Mouse (Mus musculus) adrenal gland, adult 8-10 months (tissue): ENCODE results near the gene Dynlt1c. TPM values are rescaled to one million over a fixed set of nuclear protein-coding genes. Genes with fewer than 3 reads are reported as not detected.
"Not testable (repeated sequence)": the region's sequence is repeated elsewhere in the genome, so short reads cannot be mapped to it uniquely, and the experiment has no call there.

ENCODE experiments used
- DNase-seq: peaks from one replicate; pipeline ENCODE4 v3.0.0; 2022
- total RNA-seq, 4 experiments: library from RNA; stranded (reverse); gene quantifications; 2 replicates each; pipeline ENCODE4 v1.2.4; 2022

The Dynlt1c gene
- total RNA-seq, 4 experiments from 2014 or later = 5.6 to 23.8 (median 12.6) TPM

- DNase-seq = not testable (repeated sequence)
Observed at GRCm38 (mm10) chr17:6620035-6620434, 18.6 kb downstream of the Dynlt1c start.

GRCm38 (mm10) chr17:6620730-6621451, 19.4 kb downstream of the Dynlt1c start:
- not testable (repeated sequence) for DNase-seq

GRCm38 (mm10) chr17:6621976-6622375, 20.5 kb downstream of the Dynlt1c start:
- DNase-seq = not testable (repeated sequence)

- not testable (repeated sequence) for DNase-seq
Observed at GRCm38 (mm10) chr17:6624926-6625558, 23.6 kb downstream of the Dynlt1c start.

GRCm38 (mm10) chr17:6630398-6630797, 28.9 kb downstream of the Dynlt1c start:
- DNase-seq = not testable (repeated sequence)

- not testable (repeated sequence) for DNase-seq
Observed at GRCm38 (mm10) chr17:6632850-6633249, 31.4 kb downstream of the Dynlt1c start.

GRCm38 (mm10) chr17:6635781-6636180, 34.3 kb downstream of the Dynlt1c start:
- not testable (repeated sequence) for DNase-seq

GRCm38 (mm10) chr17:6636861-6637260, 35.4 kb downstream of the Dynlt1c start:
- DNase-seq = no peak

- not testable (repeated sequence) for DNase-seq
Observed at GRCm38 (mm10) chr17:6637434-6637833, 36.0 kb downstream of the Dynlt1c start.

GRCm38 (mm10) chr17:6638444-6638843, 37.0 kb downstream of the Dynlt1c start:
- not testable (repeated sequence) for DNase-seq

- not testable (repeated sequence) for DNase-seq
Observed at GRCm38 (mm10) chr17:6639486-6639885, 38.0 kb downstream of the Dynlt1c start.

GRCm38 (mm10) chr17:6640044-6640637, 38.7 kb downstream of the Dynlt1c start:
- DNase-seq = not testable (repeated sequence)

- not testable (repeated sequence) for DNase-seq
Observed at GRCm38 (mm10) chr17:6640771-6641429, 39.4 kb downstream of the Dynlt1c start.

- not testable (repeated sequence) for DNase-seq
Observed at GRCm38 (mm10) chr17:6644210-6644609, 42.7 kb downstream of the Dynlt1c start.

GRCm38 (mm10) chr17:6644673-6645072, 43.2 kb downstream of the Dynlt1c start:
- DNase-seq = not testable (repeated sequence)

GRCm38 (mm10) chr17:6645668-6646067, 44.2 kb downstream of the Dynlt1c start:
- DNase-seq = not testable (repeated sequence)

- not testable (repeated sequence) for DNase-seq
Observed at GRCm38 (mm10) chr17:6646841-6647240, 45.4 kb downstream of the Dynlt1c start.

- not testable (repeated sequence) for DNase-seq
Observed at GRCm38 (mm10) chr17:6647452-6647851, 46.0 kb downstream of the Dynlt1c start.

GRCm38 (mm10) chr17:6650904-6651565, 49.6 kb downstream of the Dynlt1c start:
- not testable (repeated sequence) for DNase-seq

- DNase-seq = not testable (repeated sequence)
Observed at GRCm38 (mm10) chr17:6653341-6653946, 52.0 kb downstream of the Dynlt1c start.

- peak; percentile 52 for DNase-seq
Observed at GRCm38 (mm10) chr17:6655087-6655511, 53.6 kb downstream of the Dynlt1c start.
